Mouse (Mus musculus) CH12.LX (cell line): ENCODE measurements around the gene 4930442H23Rik.

Experiments
- BHLHE40 ChIP-seq: IDR thresholded peaks from 2 replicates; pipeline ENCODE4 v1.6.1; 2011; ENCODE audit warnings: mild to moderate bottlenecking, low read depth, low read length, improper control_type of control experiment
- CTCF ChIP-seq, 2 experiments: IDR thresholded peaks in 1 of 2; conservative IDR thresholded peaks in 1 of 2; 2 replicates each; pipeline ENCODE4 v1.5.1; 2011 to 2012; ENCODE audit warnings: low read depth in 2 of 2, low read length in 2 of 2, improper control_type of control experiment in 1 of 2, inconsistent platforms in 1 of 2, mild to moderate bottlenecking in 1 of 2, moderate library complexity in 1 of 2
- EP300 ChIP-seq: IDR thresholded peaks from 2 replicates; pipeline ENCODE4 v1.6.1; 2011; ENCODE audit warnings: low read length, improper control_type of control experiment
- HCFC1 ChIP-seq: IDR thresholded peaks from 2 replicates; pipeline ENCODE4 v1.6.1; 2012; ENCODE audit warnings: low read depth, mild to moderate bottlenecking, inconsistent platforms, low read length, improper control_type of control experiment
- POLR2A ChIP-seq: IDR thresholded peaks from 2 replicates; pipeline ENCODE4 v1.6.1; 2011; ENCODE audit warnings: low read depth, mild to moderate bottlenecking, improper control_type of control experiment, low read length
- POLR2AphosphoS2 ChIP-seq: IDR thresholded peaks from 2 replicates; pipeline ENCODE4 v1.6.1; 2011; ENCODE audit warnings: low read depth, low read length, improper control_type of control experiment
- SIN3A ChIP-seq: IDR thresholded peaks from 2 replicates; pipeline ENCODE4 v1.6.1; 2012; ENCODE audit warnings: low read length, improper control_type of control experiment, inconsistent platforms
- USF1 ChIP-seq: IDR thresholded peaks from 2 replicates; pipeline ENCODE4 v1.6.1; 2014; ENCODE audit warnings: low read depth, mild to moderate bottlenecking, inconsistent platforms, low read length, improper control_type of control experiment
- ZNF384 ChIP-seq: IDR thresholded peaks from 2 replicates; pipeline ENCODE4 v1.6.1; 2012; ENCODE audit warnings: low read depth, low read length, improper control_type of control experiment, inconsistent platforms

GRCm38 (mm10) chr10:81152609-81153008, 31.0 kb downstream of the 4930442H23Rik start:
- TF ChIP-seq HCFC1, result no peak
- TF ChIP-seq CTCF (conservative IDR thresholded peaks at IDR 0.05 in 1 of 2, IDR thresholded peaks at IDR 0.05 in 1 of 2; ENCODE audit: low read depth in 2 of 2, low read length in 2 of 2), result no peak
- TF ChIP-seq SIN3A, result no peak
- TF ChIP-seq USF1, result no peak
- no peak for TF ChIP-seq BHLHE40
- no peak; the same call in 1 of the 2 replicates for TF ChIP-seq POLR2A
- no peak for TF ChIP-seq EP300
- TF ChIP-seq ZNF384, result no peak
- no peak for TF ChIP-seq POLR2AphosphoS2
